Mouse (Mus musculus): ENCODE measurements around the gene Pcyt2. TPM values are rescaled to one million over a fixed set of nuclear protein-coding genes. Genes with fewer than 3 reads are reported as not detected.

Pcyt2 gene
- total and polyA plus RNA-seq, 2 experiments, result 494 to 1,652 TPM

DNA sequence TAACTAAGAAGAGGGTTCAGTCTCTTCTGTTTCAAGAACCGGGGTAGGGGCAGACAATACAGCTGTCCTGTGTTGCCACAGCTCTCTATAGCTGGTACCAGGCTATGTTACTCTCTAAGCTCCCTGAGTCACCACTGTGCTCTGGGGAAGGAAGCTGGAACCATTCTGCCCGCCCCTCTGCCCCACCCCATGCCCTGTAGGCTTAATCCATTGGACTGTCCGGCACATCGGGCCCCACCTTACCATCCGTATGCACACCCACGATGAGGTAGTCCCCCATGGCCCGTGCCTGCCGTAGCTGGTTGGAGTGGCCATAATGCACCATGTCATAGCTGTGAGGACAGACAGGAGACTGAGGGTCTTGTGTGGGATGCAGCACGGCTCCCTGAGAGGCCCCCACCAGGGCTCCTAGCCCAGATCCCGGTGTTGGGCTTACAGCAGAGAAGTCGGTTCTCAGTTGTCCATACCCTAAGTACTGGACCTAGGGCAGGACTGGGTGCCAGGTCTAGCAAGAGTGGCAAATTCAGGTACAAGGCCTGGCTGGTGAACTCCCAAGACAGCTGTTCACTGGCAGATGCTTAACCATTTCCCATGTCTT lies 2.0 kb downstream of the Pcyt2 start:
- H3K36me3 ChIP-seq (ENCODE audit: control insufficient read depth, insufficient read depth, low read length), result peaks cover 41% of the 10 kb centered on the region
- peak overlapping the region; percentile 55 for H3K9ac ChIP-seq (ENCODE audit: low read depth, low read length)
- DNase-seq (ENCODE audit: extremely low read depth, low read depth, low spot score), result peak; percentile 45
- H3K27me3 ChIP-seq (ENCODE audit: control insufficient read depth, insufficient read depth, low read length), result no peaks in the 10 kb centered on the region
- H3K4me1 ChIP-seq (ENCODE audit: control insufficient read depth, insufficient read depth, low read length), result peaks cover 24% of the 10 kb centered on the region
- H3K4me3 ChIP-seq (ENCODE audit: insufficient read depth, low read depth, low read length), result peak overlapping the region; percentile 99
- 31% methylated on average over 11 of the region's 11 CpGs for WGBS
- peak overlapping the region; percentile 100 for H3K27ac ChIP-seq (replicated peaks; ENCODE audit: insufficient read depth, low read depth, low read length)
- TF ChIP-seq CTCF (IDR thresholded peaks at IDR 0.05; ENCODE audit: low read depth, low read length) (no peak), POLR2A (IDR thresholded peaks at IDR 0.05; ENCODE audit: extremely low read depth, insufficient read depth, low read length) (no peak)
- peaks cover 21% of the 10 kb centered on the region for H3K79me2 ChIP-seq (ENCODE audit: control insufficient read depth, insufficient read depth, low read length)

DNA sequence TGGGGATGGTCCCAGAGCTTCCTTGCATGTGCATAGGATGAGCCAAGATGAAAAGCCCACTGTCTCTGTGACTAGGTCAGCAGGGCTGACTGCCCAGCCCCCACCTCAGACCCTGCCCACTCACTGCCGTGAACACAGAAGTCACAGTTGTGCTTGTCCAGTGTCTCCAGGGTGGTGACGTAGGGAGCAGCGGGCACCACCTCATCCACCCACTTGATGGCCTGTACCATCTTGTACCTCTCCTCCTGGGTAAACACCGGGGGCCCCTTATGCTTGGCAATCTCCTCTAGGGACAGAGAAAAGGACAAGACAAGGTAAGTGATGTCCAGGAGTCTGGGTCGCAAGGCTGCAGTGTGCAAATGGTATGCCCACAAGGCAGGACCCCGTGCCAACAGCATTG lies 2.6 kb downstream of the Pcyt2 start:
- peak; percentile 22 for DNase-seq (ENCODE audit: extremely low read depth, low read depth, low spot score)
- Histone ChIP-seq H3K9ac (ENCODE audit: low read depth, low read length) (peak overlapping the region; percentile 55), H3K79me2 (ENCODE audit: control insufficient read depth, insufficient read depth, low read length) (peaks cover 21% of the 10 kb centered on the region), H3K4me3 (ENCODE audit: insufficient read depth, low read depth, low read length) (peak overlapping the region; percentile 99; the same call in 1 of the 2 replicates), H3K27me3 (ENCODE audit: control insufficient read depth, insufficient read depth, low read length) (no peaks in the 10 kb centered on the region), H3K36me3 (ENCODE audit: control insufficient read depth, insufficient read depth, low read length) (peaks cover 41% of the 10 kb centered on the region), H3K27ac (replicated peaks; ENCODE audit: insufficient read depth, low read depth, low read length) (peak overlapping the region; percentile 100), H3K4me1 (ENCODE audit: control insufficient read depth, insufficient read depth, low read length) (peaks cover 24% of the 10 kb centered on the region)
- WGBS, result 69% methylated on average over 6 of the region's 6 CpGs
- TF ChIP-seq CTCF (IDR thresholded peaks at IDR 0.05; ENCODE audit: low read depth, low read length) (no peak), POLR2A (IDR thresholded peaks at IDR 0.05; ENCODE audit: extremely low read depth, insufficient read depth, low read length) (no peak)

DNA sequence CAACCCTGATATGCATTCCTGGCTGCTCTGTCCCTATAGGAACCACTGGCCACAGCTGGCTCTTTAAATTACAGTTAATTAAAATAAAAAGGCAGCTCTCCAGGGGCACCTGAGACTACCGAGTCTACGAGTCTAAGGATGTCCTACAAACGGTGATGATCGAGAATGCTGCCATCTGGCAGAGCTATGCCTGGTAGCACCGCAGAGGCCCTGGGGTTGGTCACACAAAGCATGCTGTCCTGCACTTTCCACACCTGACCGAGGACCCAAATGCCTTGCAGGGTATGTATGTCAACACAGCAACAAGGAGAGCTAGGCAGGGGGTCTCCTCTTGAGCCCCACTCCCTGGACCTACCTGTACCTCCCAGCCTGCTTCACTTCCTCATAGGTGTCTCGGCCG lies 3.8 kb downstream of the Pcyt2 start:
- 67% methylated on average over 8 of the region's 8 CpGs for WGBS
- no peak for DNase-seq (ENCODE audit: extremely low read depth, low read depth, low spot score)
- H3K27me3 ChIP-seq (ENCODE audit: control insufficient read depth, insufficient read depth, low read length), result no peaks in the 10 kb centered on the region
- H3K4me3 ChIP-seq (ENCODE audit: insufficient read depth, low read depth, low read length), result no peak overlapping the region
- peak overlapping the region; percentile 45 for H3K27ac ChIP-seq (replicated peaks; ENCODE audit: insufficient read depth, low read depth, low read length)
- H3K4me1 ChIP-seq (ENCODE audit: control insufficient read depth, insufficient read depth, low read length), result peaks cover 26% of the 10 kb centered on the region
- H3K79me2 ChIP-seq (ENCODE audit: control insufficient read depth, insufficient read depth, low read length), result peaks cover 21% of the 10 kb centered on the region
- H3K36me3 ChIP-seq (ENCODE audit: control insufficient read depth, insufficient read depth, low read length), result peaks cover 40% of the 10 kb centered on the region
- H3K9ac ChIP-seq (ENCODE audit: low read depth, low read length), result peak overlapping the region; percentile 49; the same call in 1 of the 2 replicates
- TF ChIP-seq POLR2A (IDR thresholded peaks at IDR 0.05; ENCODE audit: extremely low read depth, insufficient read depth, low read length), result no peak
- no peak for TF ChIP-seq CTCF (IDR thresholded peaks at IDR 0.05; ENCODE audit: low read depth, low read length)

DNA sequence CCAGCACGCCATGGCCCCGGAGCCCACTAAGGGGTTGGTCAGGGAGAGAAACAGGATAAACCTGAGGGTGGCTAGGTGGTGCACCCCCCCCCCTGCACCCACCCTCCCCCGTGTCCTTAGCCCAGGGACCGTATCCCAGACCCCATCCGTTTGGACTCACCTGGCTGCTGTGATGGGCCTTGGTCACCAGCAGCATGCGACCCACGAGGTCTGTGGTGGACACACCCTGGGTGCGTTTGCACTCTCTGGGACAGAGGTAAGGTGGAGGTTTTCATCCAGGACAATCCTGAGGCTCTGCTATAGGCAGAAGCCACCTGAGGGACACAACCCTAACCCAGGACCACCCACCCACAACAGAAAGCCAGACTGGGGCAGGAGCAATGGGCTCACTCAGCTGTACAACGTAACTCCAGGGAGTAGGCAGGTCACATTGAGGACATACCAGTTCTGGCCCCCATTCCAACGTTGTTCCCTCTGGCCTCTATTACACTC lies 4.2 kb downstream of the Pcyt2 start:
- H3K4me3 ChIP-seq (ENCODE audit: insufficient read depth, low read depth, low read length), result no peak overlapping the region
- TF ChIP-seq CTCF (IDR thresholded peaks at IDR 0.05; ENCODE audit: low read depth, low read length) (no peak), POLR2A (IDR thresholded peaks at IDR 0.05; ENCODE audit: extremely low read depth, insufficient read depth, low read length) (no peak)
- DNase-seq (ENCODE audit: extremely low read depth, low read depth, low spot score), result no peak
- peaks cover 21% of the 10 kb centered on the region for H3K79me2 ChIP-seq (ENCODE audit: control insufficient read depth, insufficient read depth, low read length)
- peak overlapping the region; percentile 5; the same call in 1 of the 2 replicates for H3K9ac ChIP-seq (ENCODE audit: low read depth, low read length)
- WGBS, result 62% methylated on average over 10 of the region's 10 CpGs
- no peaks in the 10 kb centered on the region for H3K27me3 ChIP-seq (ENCODE audit: control insufficient read depth, insufficient read depth, low read length)
- no peak overlapping the region for H3K27ac ChIP-seq (replicated peaks; ENCODE audit: insufficient read depth, low read depth, low read length)
- peaks cover 26% of the 10 kb centered on the region for H3K4me1 ChIP-seq (ENCODE audit: control insufficient read depth, insufficient read depth, low read length)
- peaks cover 37% of the 10 kb centered on the region for H3K36me3 ChIP-seq (ENCODE audit: control insufficient read depth, insufficient read depth, low read length)

DNA sequence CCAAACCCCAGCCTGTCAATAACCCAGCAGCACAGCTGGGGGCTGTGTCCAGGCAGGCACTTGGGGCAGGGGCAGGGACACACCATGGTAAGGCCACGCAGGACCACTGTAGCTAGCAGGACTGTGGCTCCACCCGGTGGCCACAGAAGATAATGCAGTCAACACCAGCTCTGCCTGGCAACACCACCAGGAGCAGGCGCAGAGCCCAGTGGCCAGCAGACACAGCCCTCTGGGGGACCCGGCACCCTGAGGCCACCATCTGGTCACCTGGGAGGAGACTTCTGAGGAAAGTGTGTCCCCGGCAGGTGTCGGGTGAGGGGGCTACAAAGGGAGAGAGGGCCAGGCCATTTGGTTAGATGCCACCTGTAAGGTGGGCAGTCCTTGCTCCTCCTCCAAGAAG lies 5.0 kb downstream of the Pcyt2 start:
- peaks cover 37% of the 10 kb centered on the region for H3K36me3 ChIP-seq (ENCODE audit: control insufficient read depth, insufficient read depth, low read length)
- TF ChIP-seq CTCF (IDR thresholded peaks at IDR 0.05; ENCODE audit: low read depth, low read length) (peak; percentile 91), POLR2A (IDR thresholded peaks at IDR 0.05; ENCODE audit: extremely low read depth, insufficient read depth, low read length) (no peak)
- DNase-seq (ENCODE audit: extremely low read depth, low read depth, low spot score), result peak; percentile 33
- peak overlapping the region; percentile 16; the same call in 1 of the 2 replicates for H3K9ac ChIP-seq (ENCODE audit: low read depth, low read length)
- no peak overlapping the region for H3K4me3 ChIP-seq (ENCODE audit: insufficient read depth, low read depth, low read length)
- no peaks in the 10 kb centered on the region for H3K27me3 ChIP-seq (ENCODE audit: control insufficient read depth, insufficient read depth, low read length)
- WGBS, result 32% methylated on average over 6 of the region's 6 CpGs
- peaks cover 21% of the 10 kb centered on the region for H3K79me2 ChIP-seq (ENCODE audit: control insufficient read depth, insufficient read depth, low read length)
- H3K27ac ChIP-seq (replicated peaks; ENCODE audit: insufficient read depth, low read depth, low read length), result peak overlapping the region; percentile 7
- peaks cover 20% of the 10 kb centered on the region for H3K4me1 ChIP-seq (ENCODE audit: control insufficient read depth, insufficient read depth, low read length)

DNA sequence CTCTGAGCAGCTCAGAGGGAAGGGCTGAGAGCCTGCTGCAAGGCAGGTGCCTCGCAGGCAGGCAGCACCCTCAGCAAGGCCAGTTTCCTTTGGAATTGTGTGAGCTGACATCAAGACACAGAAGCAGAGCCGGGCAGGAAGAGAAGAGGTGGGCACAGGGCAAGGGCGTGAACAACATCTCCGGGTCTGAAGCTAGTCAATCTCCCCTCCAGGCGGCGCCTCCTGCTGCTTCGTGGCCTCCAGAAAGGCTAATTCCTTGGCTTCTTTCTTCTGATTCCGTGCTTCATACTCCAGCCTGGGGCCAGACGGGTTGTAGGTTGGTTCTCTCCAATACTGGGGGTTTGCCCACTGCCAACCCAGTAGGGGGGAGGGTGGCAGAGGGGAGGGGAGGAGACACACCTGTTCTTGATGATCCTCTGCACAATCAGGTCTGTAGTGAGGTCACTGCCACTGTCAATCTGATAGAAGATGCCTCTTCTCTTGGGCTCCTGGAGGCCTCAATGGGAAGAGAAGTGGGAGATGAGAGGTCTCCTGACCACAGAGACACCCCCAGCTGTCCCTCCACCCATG lies 7.2 kb downstream of the Pcyt2 start:
- 79% methylated on average over 9 of the region's 9 CpGs for WGBS
- peaks cover 20% of the 10 kb centered on the region for H3K4me1 ChIP-seq (ENCODE audit: control insufficient read depth, insufficient read depth, low read length)
- peaks cover 37% of the 10 kb centered on the region for H3K36me3 ChIP-seq (ENCODE audit: control insufficient read depth, insufficient read depth, low read length)
- H3K4me3 ChIP-seq (ENCODE audit: insufficient read depth, low read depth, low read length), result no peak overlapping the region
- no peak for DNase-seq (ENCODE audit: extremely low read depth, low read depth, low spot score)
- no peak overlapping the region for H3K9ac ChIP-seq (ENCODE audit: low read depth, low read length)
- H3K27me3 ChIP-seq (ENCODE audit: control insufficient read depth, insufficient read depth, low read length), result no peaks in the 10 kb centered on the region
- H3K79me2 ChIP-seq (ENCODE audit: control insufficient read depth, insufficient read depth, low read length), result peaks cover 5% of the 10 kb centered on the region; the same call in 1 of the 2 replicates
- H3K27ac ChIP-seq (replicated peaks; ENCODE audit: insufficient read depth, low read depth, low read length), result no peak overlapping the region
- no peak for TF ChIP-seq POLR2A (IDR thresholded peaks at IDR 0.05; ENCODE audit: extremely low read depth, insufficient read depth, low read length)
- TF ChIP-seq CTCF (IDR thresholded peaks at IDR 0.05; ENCODE audit: low read depth, low read length), result no peak
